Mouse (Mus musculus): ENCODE measurements around the gene Ypel5. TPM values are rescaled to one million over a fixed set of nuclear protein-coding genes. Genes with fewer than 3 reads are reported as not detected.

The Ypel5 gene
- polyA plus RNA-seq, 1 experiment from 2014 or later = 65.9 TPM

- H3K27me3 ChIP-seq (ENCODE audit: control insufficient read depth, insufficient read depth, low read length) = no peaks in the 10 kb centered on the region
- no peak overlapping the region for H3K9ac ChIP-seq (ENCODE audit: low read depth, low read length)
- WGBS (ENCODE audit: insufficient replicate concordance) = 17% methylated on average over 12 of the region's 12 CpGs
Measured at GRCm38 (mm10) chr17:72813419-72814315, 22.6 kb upstream of the Ypel5 start.

GRCm38 (mm10) chr17:72817574-72817973, 18.7 kb upstream of the Ypel5 start:
- no peak overlapping the region for H3K27ac ChIP-seq (ENCODE audit: low read depth, low read length)
- WGBS (ENCODE audit: insufficient replicate concordance) = 78% methylated on average over 5 of the region's 5 CpGs
- H3K9ac ChIP-seq (ENCODE audit: low read depth, low read length) = no peak overlapping the region
- ATAC-seq (replicated peaks; ENCODE audit: insufficient number of reproducible peaks, low FRiP score, low TSS enrichment) = no peak
- H3K36me3 ChIP-seq (ENCODE audit: control insufficient read depth, insufficient read depth, low read length) = no peaks in the 10 kb centered on the region
- H3K4me1 ChIP-seq (ENCODE audit: control insufficient read depth, insufficient read depth, low read length) = peaks cover 7% of the 10 kb centered on the region; the same call in 1 of the 2 replicates
- H3K4me2 ChIP-seq = no peak overlapping the region
- H3K27me3 ChIP-seq (ENCODE audit: control insufficient read depth, insufficient read depth, low read length) = no peaks in the 10 kb centered on the region
- no peak overlapping the region for H3K4me3 ChIP-seq (ENCODE audit: low read depth, low read length)
- no peaks in the 10 kb centered on the region for H3K9me3 ChIP-seq (replicated peaks; ENCODE audit: control insufficient read depth, low read length)

More at GRCm38 (mm10) chr17:72813419-72814315, 22.6 kb upstream of the Ypel5 start:
- Histone ChIP-seq H3K36me3 (ENCODE audit: control insufficient read depth, insufficient read depth, low read length) (no peaks in the 10 kb centered on the region), H3K27ac (ENCODE audit: low read depth, low read length) (no peak overlapping the region), H3K4me2 (no peak overlapping the region), H3K4me1 (ENCODE audit: control insufficient read depth, insufficient read depth, low read length) (no peaks in the 10 kb centered on the region), H3K9me3 (replicated peaks; ENCODE audit: control insufficient read depth, low read length) (no peaks in the 10 kb centered on the region), H3K4me3 (ENCODE audit: low read depth, low read length) (no peak overlapping the region)
- ATAC-seq (replicated peaks; ENCODE audit: insufficient number of reproducible peaks, low FRiP score, low TSS enrichment) = no peak

GRCm38 (mm10) chr17:72819714-72820113, 16.5 kb upstream of the Ypel5 start:
- H3K4me2 ChIP-seq = no peak overlapping the region
- ATAC-seq (replicated peaks; ENCODE audit: insufficient number of reproducible peaks, low FRiP score, low TSS enrichment) = no peak
- H3K9me3 ChIP-seq (replicated peaks; ENCODE audit: control insufficient read depth, low read length) = no peaks in the 10 kb centered on the region
- H3K9ac ChIP-seq (ENCODE audit: low read depth, low read length) = no peak overlapping the region
- H3K4me1 ChIP-seq (ENCODE audit: control insufficient read depth, insufficient read depth, low read length) = peaks cover 7% of the 10 kb centered on the region; the same call in 1 of the 2 replicates
- no peaks in the 10 kb centered on the region for H3K27me3 ChIP-seq (ENCODE audit: control insufficient read depth, insufficient read depth, low read length)
- no peaks in the 10 kb centered on the region for H3K36me3 ChIP-seq (ENCODE audit: control insufficient read depth, insufficient read depth, low read length)
- no peak overlapping the region for H3K4me3 ChIP-seq (ENCODE audit: low read depth, low read length)
- WGBS (ENCODE audit: insufficient replicate concordance) = 61% methylated on average over 2 of the region's 2 CpGs
- no peak overlapping the region for H3K27ac ChIP-seq (ENCODE audit: low read depth, low read length)

GRCm38 (mm10) chr17:72820425-72820824, 15.8 kb upstream of the Ypel5 start:
- Histone ChIP-seq H3K36me3 (ENCODE audit: control insufficient read depth, insufficient read depth, low read length) (no peaks in the 10 kb centered on the region), H3K27ac (ENCODE audit: low read depth, low read length) (no peak overlapping the region), H3K4me2 (no peak overlapping the region), H3K4me3 (ENCODE audit: low read depth, low read length) (no peak overlapping the region), H3K9me3 (replicated peaks; ENCODE audit: control insufficient read depth, low read length) (no peaks in the 10 kb centered on the region), H3K4me1 (ENCODE audit: control insufficient read depth, insufficient read depth, low read length) (peaks cover 7% of the 10 kb centered on the region; the same call in 1 of the 2 replicates), H3K9ac (ENCODE audit: low read depth, low read length) (no peak overlapping the region), H3K27me3 (ENCODE audit: control insufficient read depth, insufficient read depth, low read length) (no peaks in the 10 kb centered on the region)
- ATAC-seq (replicated peaks; ENCODE audit: insufficient number of reproducible peaks, low FRiP score, low TSS enrichment) = no peak
- WGBS (ENCODE audit: insufficient replicate concordance) = 11% methylated on average over 4 of the region's 4 CpGs

- H3K9ac ChIP-seq (ENCODE audit: low read depth, low read length) = no peak overlapping the region
- H3K4me1 ChIP-seq (ENCODE audit: control insufficient read depth, insufficient read depth, low read length) = peaks cover 7% of the 10 kb centered on the region; the same call in 1 of the 2 replicates
- H3K27ac ChIP-seq (ENCODE audit: low read depth, low read length) = no peak overlapping the region
- no peaks in the 10 kb centered on the region for H3K27me3 ChIP-seq (ENCODE audit: control insufficient read depth, insufficient read depth, low read length)
- no peak for ATAC-seq (replicated peaks; ENCODE audit: insufficient number of reproducible peaks, low FRiP score, low TSS enrichment)
- H3K9me3 ChIP-seq (replicated peaks; ENCODE audit: control insufficient read depth, low read length) = no peaks in the 10 kb centered on the region
- no peak overlapping the region for H3K4me2 ChIP-seq
- H3K4me3 ChIP-seq (ENCODE audit: low read depth, low read length) = no peak overlapping the region
- 69% methylated on average over 1 of the region's 1 CpGs for WGBS (ENCODE audit: insufficient replicate concordance)
- H3K36me3 ChIP-seq (ENCODE audit: control insufficient read depth, insufficient read depth, low read length) = no peaks in the 10 kb centered on the region
Measured at GRCm38 (mm10) chr17:72821923-72822322, 14.3 kb upstream of the Ypel5 start.

GRCm38 (mm10) chr17:72826916-72827534, 9.2 kb upstream of the Ypel5 start:
- Histone ChIP-seq H3K27ac (ENCODE audit: low read depth, low read length) (no peak overlapping the region), H3K4me1 (ENCODE audit: control insufficient read depth, insufficient read depth, low read length) (peaks cover 5% of the 10 kb centered on the region), H3K4me3 (ENCODE audit: low read depth, low read length) (no peak overlapping the region), H3K9me3 (replicated peaks; ENCODE audit: control insufficient read depth, low read length) (no peaks in the 10 kb centered on the region), H3K9ac (ENCODE audit: low read depth, low read length) (no peak overlapping the region), H3K4me2 (no peak overlapping the region), H3K36me3 (ENCODE audit: control insufficient read depth, insufficient read depth, low read length) (no peaks in the 10 kb centered on the region), H3K27me3 (ENCODE audit: control insufficient read depth, insufficient read depth, low read length) (no peaks in the 10 kb centered on the region)
- ATAC-seq (replicated peaks; ENCODE audit: insufficient number of reproducible peaks, low FRiP score, low TSS enrichment) = no peak
- WGBS (ENCODE audit: insufficient replicate concordance) = 82% methylated on average over 3 of the region's 3 CpGs

- Histone ChIP-seq H3K4me3 (ENCODE audit: low read depth, low read length) (no peak overlapping the region), H3K27ac (ENCODE audit: low read depth, low read length) (0 out of 2 replicates have a peak overlapping the region, but pooled peaks have one; percentile 47), H3K4me2 (no peak overlapping the region), H3K36me3 (ENCODE audit: control insufficient read depth, insufficient read depth, low read length) (no peaks in the 10 kb centered on the region), H3K9me3 (replicated peaks; ENCODE audit: control insufficient read depth, low read length) (no peaks in the 10 kb centered on the region), H3K27me3 (ENCODE audit: control insufficient read depth, insufficient read depth, low read length) (no peaks in the 10 kb centered on the region), H3K9ac (ENCODE audit: low read depth, low read length) (no peak overlapping the region), H3K4me1 (ENCODE audit: control insufficient read depth, insufficient read depth, low read length) (peaks cover 5% of the 10 kb centered on the region)
- WGBS (ENCODE audit: insufficient replicate concordance) = 30% methylated on average over 3 of the region's 3 CpGs
- no peak for ATAC-seq (replicated peaks; ENCODE audit: insufficient number of reproducible peaks, low FRiP score, low TSS enrichment)
Measured at GRCm38 (mm10) chr17:72828027-72828678, 8.1 kb upstream of the Ypel5 start.

- H3K4me1 ChIP-seq (ENCODE audit: control insufficient read depth, insufficient read depth, low read length) = peaks cover 5% of the 10 kb centered on the region
- H3K4me3 ChIP-seq (ENCODE audit: low read depth, low read length) = no peak overlapping the region
- no peak overlapping the region for H3K9ac ChIP-seq (ENCODE audit: low read depth, low read length)
- H3K27ac ChIP-seq (ENCODE audit: low read depth, low read length) = no peak overlapping the region
- no peaks in the 10 kb centered on the region for H3K9me3 ChIP-seq (replicated peaks; ENCODE audit: control insufficient read depth, low read length)
- 58% methylated on average over 8 of the region's 8 CpGs for WGBS (ENCODE audit: insufficient replicate concordance)
- H3K4me2 ChIP-seq = no peak overlapping the region
- H3K27me3 ChIP-seq (ENCODE audit: control insufficient read depth, insufficient read depth, low read length) = no peaks in the 10 kb centered on the region
- H3K36me3 ChIP-seq (ENCODE audit: control insufficient read depth, insufficient read depth, low read length) = no peaks in the 10 kb centered on the region
- no peak for ATAC-seq (replicated peaks; ENCODE audit: insufficient number of reproducible peaks, low FRiP score, low TSS enrichment)
Measured at GRCm38 (mm10) chr17:72828687-72829086, 7.6 kb upstream of the Ypel5 start.

All from heart, embryonic 11.5 days (tissue).